Mouse (Mus musculus) liver, postnatal 0 days (tissue): Measurements from ENCODE around the gene Nedd4.

ENCODE experiments used
- CTCF ChIP-seq: sonication (generic); IDR thresholded peaks from 2 replicates; pipeline ENCODE4 v1.5.1; 2016; ENCODE audit warnings: antibody characterized with exemption, low read depth
- EP300 ChIP-seq: IDR thresholded peaks from 2 replicates; pipeline ENCODE4 v1.6.1; 2016; ENCODE audit warnings: antibody characterized with exemption, low read depth, mild to moderate bottlenecking

DNA sequence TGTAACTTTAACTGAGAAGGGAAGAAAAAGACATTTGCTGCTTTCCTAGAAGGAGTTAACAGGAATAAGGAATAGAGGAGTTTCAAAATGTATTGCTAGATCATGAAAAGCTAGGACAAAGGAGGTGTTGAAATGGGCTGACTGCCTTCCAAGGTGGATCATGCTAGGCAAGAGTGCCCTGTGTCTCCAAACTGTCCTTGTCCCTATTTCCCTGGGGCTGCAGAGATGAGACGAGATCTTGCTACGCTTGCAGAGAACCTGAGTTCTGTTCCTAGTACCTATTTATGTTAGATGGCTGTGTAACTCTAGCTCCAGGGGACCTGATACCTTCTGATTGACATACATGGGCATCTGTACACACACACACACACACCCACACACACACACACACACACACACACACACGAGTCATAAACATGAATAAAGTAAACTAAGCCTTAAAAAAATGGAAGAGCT, 13.6 kb downstream of the Nedd4 start:
- no peak for TF ChIP-seq CTCF
- no peak for TF ChIP-seq EP300
